Mouse (Mus musculus) forebrain, embryonic 15.5 days (tissue): ENCODE measurements at regions not wholly inside any gene's neighbourhood (a gene's known extent, or its start where the extent isn't known, plus 50 kb on each side); places are given as distances from the start of the nearest gene placed in this dataset.

Source experiments
- ATAC-seq: fragments of 200-750 bp; cut with Nextera tagmentation; replicated peaks from 2 replicates; pipeline ENCODE4 v1.8.0; 2017; ENCODE audit warnings: mild to moderate bottlenecking, moderate TSS enrichment, moderate library complexity
- H3K27ac ChIP-seq: fragments of 300-500 bp; sonication (generic); replicated peaks from 2 replicates; pipeline ENCODE4 v1.5.1; 2015; ENCODE audit warnings: mild to moderate bottlenecking, inconsistent platforms
- H3K27me3 ChIP-seq: fragments of 300-500 bp; sonication (generic); 2 replicates; pipeline ENCODE4 v1.6.1; 2015; ENCODE audit warnings: inconsistent platforms
- H3K36me3 ChIP-seq: fragments of 300-500 bp; sonication (generic); 2 replicates; pipeline ENCODE4 v1.6.1; 2015; ENCODE audit warnings: mild to moderate bottlenecking, inconsistent platforms
- H3K4me1 ChIP-seq: fragments of 300-500 bp; sonication (generic); 2 replicates; pipeline ENCODE4 v1.6.1; 2015; ENCODE audit warnings: inconsistent platforms
- H3K4me2 ChIP-seq: fragments of 300-500 bp; sonication (generic); replicated peaks from 2 replicates; pipeline ENCODE4 v1.6.1; 2015; ENCODE audit warnings: mild to moderate bottlenecking, inconsistent platforms
- H3K4me3 ChIP-seq: fragments of 300-500 bp; sonication (generic); 2 replicates; pipeline ENCODE4 v1.5.1; 2015; ENCODE audit warnings: mild to moderate bottlenecking, inconsistent platforms
- H3K9ac ChIP-seq: fragments of 300-500 bp; sonication (generic); replicated peaks from 2 replicates; pipeline ENCODE4 v1.6.1; 2015; ENCODE audit warnings: mild to moderate bottlenecking, inconsistent platforms
- H3K9me3 ChIP-seq: fragments of 300-500 bp; sonication (generic); 2 replicates; pipeline ENCODE4 v1.6.1; 2016; ENCODE audit warnings: inconsistent platforms
- WGBS: fragments of 180-500 bp; shearing (Covaris S2); methylation state at CpG from one replicate; pipeline ENCODE4 v1.1.7; 2015; ENCODE audit warnings: mixed read lengths; 5-methylcytosine and 5-hydroxymethylcytosine counted together

GRCm38 (mm10) chr15:37065926-37066550 lies 58.5 kb upstream of the Zfp706 start:
- H3K36me3 ChIP-seq, result no peaks in the 10 kb centered on the region
- ATAC-seq, result no peak
- H3K27ac ChIP-seq, result no peak overlapping the region
- H3K9ac ChIP-seq, result no peak overlapping the region
- no peaks in the 10 kb centered on the region for H3K27me3 ChIP-seq
- no peaks in the 10 kb centered on the region for H3K4me1 ChIP-seq
- H3K9me3 ChIP-seq, result no peaks in the 10 kb centered on the region
- no peak overlapping the region for H3K4me3 ChIP-seq
- 85% methylated on average over 9 of the region's 9 CpGs for WGBS
- H3K4me2 ChIP-seq, result no peak overlapping the region

DNA sequence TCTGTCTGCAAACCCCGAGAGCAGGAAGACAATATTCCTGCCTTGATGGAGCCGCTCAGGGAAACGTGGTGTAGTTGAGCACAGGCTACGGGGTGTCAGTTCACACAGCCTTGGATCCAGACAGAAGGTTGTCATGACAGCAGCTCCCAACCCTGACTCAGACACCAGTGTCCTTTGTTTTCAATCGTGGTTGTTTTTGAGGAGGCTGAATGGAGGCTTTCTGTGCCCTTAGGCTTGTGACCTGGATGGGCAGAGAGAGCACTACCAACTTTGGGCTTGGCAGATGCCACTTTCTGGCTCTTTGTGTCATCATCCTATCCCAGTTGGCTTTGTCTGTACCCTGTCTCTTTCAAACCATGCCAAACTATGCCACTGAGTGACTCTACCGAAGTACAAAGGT lies 57.8 kb upstream of the Zfp706 start:
- no peaks in the 10 kb centered on the region for H3K9me3 ChIP-seq
- no peak overlapping the region for H3K4me3 ChIP-seq
- ATAC-seq, result no peak
- no peak overlapping the region for H3K9ac ChIP-seq
- H3K4me1 ChIP-seq, result no peaks in the 10 kb centered on the region
- no peak overlapping the region for H3K27ac ChIP-seq
- H3K36me3 ChIP-seq, result no peaks in the 10 kb centered on the region
- 70% methylated on average over 6 of the region's 6 CpGs for WGBS
- H3K4me2 ChIP-seq, result no peak overlapping the region
- no peaks in the 10 kb centered on the region for H3K27me3 ChIP-seq

DNA sequence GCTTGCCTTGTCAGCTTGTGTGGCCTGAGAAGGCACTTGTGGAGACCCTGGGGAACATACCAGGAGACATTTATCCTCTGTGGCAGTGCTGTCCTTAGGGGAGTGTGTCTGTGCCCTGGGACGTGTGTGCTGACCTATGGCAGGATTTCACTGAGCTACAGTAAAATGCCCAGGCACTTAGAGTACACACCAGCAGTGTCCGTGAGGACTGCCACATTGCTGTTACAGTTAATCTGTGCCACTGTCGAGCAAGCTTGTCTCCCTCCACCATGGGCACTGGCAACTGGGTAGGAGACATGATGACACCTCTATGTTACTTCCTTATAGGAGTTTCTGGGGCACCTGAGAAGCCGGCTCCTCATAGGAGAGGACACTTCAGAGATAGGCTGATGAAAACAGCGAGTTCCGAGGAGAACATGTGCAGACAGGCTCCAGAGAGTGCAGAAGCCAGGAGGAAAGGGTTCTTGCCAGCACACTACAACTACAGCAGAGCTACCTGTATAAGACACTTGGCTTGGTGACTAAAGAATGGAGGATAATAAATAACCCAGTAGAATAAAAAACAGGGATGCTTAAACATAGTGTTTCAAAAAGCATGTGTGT lies 56.3 kb upstream of the Zfp706 start:
- WGBS, result 85% methylated on average over 6 of the region's 6 CpGs
- H3K27me3 ChIP-seq, result no peaks in the 10 kb centered on the region
- no peak overlapping the region for H3K9ac ChIP-seq
- no peaks in the 10 kb centered on the region for H3K4me1 ChIP-seq
- H3K36me3 ChIP-seq, result no peaks in the 10 kb centered on the region
- ATAC-seq, result no peak
- no peak overlapping the region for H3K27ac ChIP-seq
- H3K9me3 ChIP-seq, result no peaks in the 10 kb centered on the region
- H3K4me2 ChIP-seq, result no peak overlapping the region
- H3K4me3 ChIP-seq, result no peak overlapping the region

DNA sequence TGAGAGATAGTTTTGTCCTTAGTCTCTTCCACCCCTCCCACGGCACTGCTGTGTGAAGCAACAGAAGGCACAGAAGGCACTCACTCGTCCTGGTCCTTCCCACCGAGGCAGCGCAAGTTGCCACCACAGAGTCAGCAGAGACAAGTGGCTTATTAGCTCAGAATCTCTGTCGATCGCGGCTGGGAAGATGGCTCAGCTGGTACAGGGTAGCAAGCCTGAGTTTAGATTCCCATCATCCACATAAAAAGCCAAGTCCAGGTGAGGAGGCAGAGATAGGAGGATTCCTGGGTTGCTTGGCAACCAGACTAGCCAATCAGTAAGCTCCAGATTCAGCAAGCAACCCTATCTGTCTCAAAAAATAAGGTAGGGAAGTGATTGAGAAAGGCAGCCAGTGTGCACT lies 55.0 kb upstream of the Zfp706 start:
- Histone ChIP-seq H3K9ac (no peak overlapping the region), H3K4me3 (no peak overlapping the region), H3K27me3 (no peaks in the 10 kb centered on the region), H3K36me3 (no peaks in the 10 kb centered on the region), H3K27ac (no peak overlapping the region), H3K9me3 (no peaks in the 10 kb centered on the region), H3K4me2 (no peak overlapping the region), H3K4me1 (no peaks in the 10 kb centered on the region)
- WGBS, result 83% methylated on average over 7 of the region's 7 CpGs
- no peak; the same call in 1 of the 2 replicates for ATAC-seq

- WGBS, result 92% methylated on average over 6 of the region's 6 CpGs
These were observed 53.9 kb upstream of the Zfp706 start for GRCm38 (mm10) chr15:37061501-37061900.

GRCm38 (mm10) chr15:37060831-37061230 lies 53.3 kb upstream of the Zfp706 start:
- no peak overlapping the region for H3K4me2 ChIP-seq
- no peaks in the 10 kb centered on the region for H3K9me3 ChIP-seq
- no peaks in the 10 kb centered on the region for H3K4me1 ChIP-seq
- H3K27ac ChIP-seq, result no peak overlapping the region
- H3K4me3 ChIP-seq, result no peak overlapping the region
- no peaks in the 10 kb centered on the region for H3K36me3 ChIP-seq
- no peak overlapping the region for H3K9ac ChIP-seq
- WGBS, result 90% methylated on average over 6 of the region's 6 CpGs
- no peaks in the 10 kb centered on the region for H3K27me3 ChIP-seq
- no peak for ATAC-seq

More at GRCm38 (mm10) chr15:37061501-37061900, 53.9 kb upstream of the Zfp706 start:
- Histone ChIP-seq H3K4me2 (no peak overlapping the region), H3K4me1 (no peaks in the 10 kb centered on the region), H3K27me3 (no peaks in the 10 kb centered on the region), H3K9me3 (no peaks in the 10 kb centered on the region), H3K27ac (no peak overlapping the region), H3K9ac (no peak overlapping the region), H3K4me3 (no peak overlapping the region), H3K36me3 (no peaks in the 10 kb centered on the region)
- ATAC-seq, result no peak
